Mouse (Mus musculus): ENCODE data around the gene Krcc1.

Krcc1 gene

DNA sequence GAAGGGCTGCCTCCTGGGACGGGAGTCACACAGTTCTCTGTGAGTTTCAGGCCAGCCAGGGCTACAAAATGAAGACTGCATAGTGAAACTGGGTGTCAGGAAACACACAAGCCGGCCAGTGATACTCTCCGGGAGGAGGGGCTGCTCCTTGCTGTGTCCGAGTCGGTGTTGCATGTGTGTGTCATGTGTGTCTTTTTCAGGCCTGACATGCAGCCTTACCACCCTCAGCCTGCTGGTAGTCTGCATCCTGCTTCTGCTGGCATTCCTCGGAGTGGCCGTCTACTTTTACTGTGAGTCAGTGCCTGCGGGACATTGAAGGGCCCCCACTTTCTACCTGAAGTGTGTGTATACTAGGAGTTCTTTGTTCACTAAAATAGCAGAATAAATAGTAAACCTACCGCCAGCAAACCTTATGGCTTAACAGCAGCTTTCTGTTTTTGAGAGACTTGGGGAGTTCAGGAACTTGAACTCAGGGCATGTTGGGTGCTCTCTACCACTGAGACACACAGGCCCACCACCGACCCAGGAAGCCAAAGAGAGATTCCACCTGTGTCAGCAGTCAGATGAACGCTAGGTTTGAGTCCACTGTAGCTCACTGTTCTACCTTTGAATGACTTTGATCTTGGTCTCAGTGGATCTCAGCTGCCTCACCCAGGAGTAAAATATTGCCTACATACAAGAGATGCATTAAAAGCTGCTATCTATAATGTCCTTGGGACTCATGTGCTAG, 60.9 kb downstream of the Krcc1 start:
- DNase-seq (ENCODE audit: low read depth) = no peak

GRCm38 (mm10) chr6:71333031-71333430, 61.6 kb downstream of the Krcc1 start:
- no peak for DNase-seq (ENCODE audit: low read depth)

DNA sequence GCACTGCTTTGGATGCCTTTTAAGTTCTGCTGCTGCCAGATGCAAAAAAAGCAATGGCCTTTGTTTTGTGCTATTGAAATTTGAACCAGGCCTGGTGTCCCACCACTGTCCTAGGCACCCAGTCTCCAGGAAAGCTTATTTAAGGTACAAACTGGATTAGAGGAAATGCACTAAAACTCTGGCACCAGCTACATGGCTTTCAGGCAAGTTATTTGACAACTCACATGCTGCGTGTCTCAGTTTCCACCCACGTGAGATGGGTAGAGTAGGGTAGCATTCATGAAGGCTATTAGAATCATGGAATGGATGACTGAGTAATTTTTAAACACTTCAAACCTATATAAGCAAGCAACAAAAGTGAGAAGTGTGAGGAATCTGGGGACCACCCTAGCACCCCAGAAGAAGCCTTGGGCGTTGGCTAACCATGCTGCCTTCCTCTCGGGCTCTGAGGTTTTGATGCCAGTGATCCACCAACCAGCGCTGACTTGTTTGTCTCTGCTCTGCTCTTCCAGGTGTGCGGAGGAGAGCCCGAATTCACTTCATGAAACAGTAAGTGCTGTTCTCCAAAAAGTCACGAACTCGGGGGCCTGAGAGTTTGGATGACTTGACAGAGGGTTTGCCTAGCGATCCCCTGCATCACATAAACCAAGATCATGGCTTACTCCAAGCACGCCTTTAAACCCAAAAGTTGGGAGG, 62.2 kb downstream of the Krcc1 start:
- no peak for DNase-seq (ENCODE audit: low read depth)

Data from fibroblast of lung, adult 2 months (primary cell).